Mouse (Mus musculus) E14TG2a.4 (cell line): Measurements from ENCODE around the gene Zfp385c.

Experiments used
- H3K27me3 ChIP-seq: 2 replicates; pipeline ENCODE4 v1.6.1; 2014; ENCODE audit warnings: low read length, control low read depth; ENCODE audit not compliant: insufficient read depth
- H3K36me3 ChIP-seq: 2 replicates; pipeline ENCODE4 v1.6.1; 2014; ENCODE audit warnings: low read length, control low read depth; ENCODE audit not compliant: insufficient read depth
- H3K4me1 ChIP-seq: replicated peaks from 2 replicates; pipeline ENCODE4 v1.6.1; 2014; ENCODE audit warnings: low read depth, low read length, control low read depth
- H3K4me3 ChIP-seq: replicated peaks from 2 replicates; pipeline ENCODE4 v1.5.1; 2014; ENCODE audit warnings: mild to moderate bottlenecking, low read length
- H3K9me3 ChIP-seq: 2 replicates; pipeline ENCODE4 v1.6.1; 2014; ENCODE audit warnings: low read length, control low read depth
- CTCF ChIP-seq: conservative IDR thresholded peaks from 2 replicates; pipeline ENCODE4 v1.5.1; 2014; ENCODE audit warnings: low read length
- NANOG ChIP-seq: IDR thresholded peaks from 2 replicates; pipeline ENCODE4 v1.6.1; 2014; ENCODE audit warnings: borderline replicate concordance, low read length, mixed read lengths
- POU5F1 ChIP-seq: IDR thresholded peaks from 2 replicates; pipeline ENCODE4 v1.6.1; 2014; ENCODE audit warnings: low read length, borderline replicate concordance

The Zfp385c gene

DNA sequence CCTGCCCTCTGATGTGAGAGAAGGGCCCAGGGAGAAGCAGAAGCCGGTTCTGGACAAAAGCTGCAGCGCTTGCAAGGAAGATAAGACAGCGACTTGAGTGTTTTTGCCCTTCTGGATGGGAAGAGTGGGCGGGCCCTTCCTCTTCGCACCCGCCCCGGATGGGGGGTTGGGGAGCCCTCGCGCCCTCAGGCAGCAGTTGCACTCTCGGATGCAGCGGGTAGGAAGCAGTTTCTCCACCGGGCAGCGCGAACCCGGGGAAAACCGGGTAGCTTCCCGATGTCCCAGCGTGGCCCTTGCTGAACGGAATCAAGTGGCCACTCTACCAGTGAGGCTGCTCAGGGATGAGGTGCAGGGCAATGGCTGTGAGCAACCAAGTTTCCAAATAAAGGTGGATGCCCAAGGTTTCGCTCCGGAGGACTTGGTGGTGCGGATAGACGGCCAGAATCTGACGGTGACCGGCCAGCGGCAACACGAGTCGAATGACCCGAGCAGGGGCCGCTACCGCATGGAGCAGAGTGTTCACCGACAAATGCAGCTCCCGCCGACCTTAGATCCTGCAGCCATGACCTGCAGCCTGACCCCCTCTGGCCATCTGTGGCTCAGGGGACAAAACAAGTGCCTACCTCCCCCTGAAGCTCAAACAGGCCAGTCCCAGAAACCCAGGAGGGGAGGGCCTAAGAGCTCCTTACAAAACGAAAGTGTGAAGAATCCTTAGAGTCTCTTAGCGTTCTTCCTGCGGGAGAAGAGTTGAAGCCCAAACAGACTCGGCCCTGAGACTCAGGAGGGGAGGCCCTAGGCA lies 21.7 kb upstream of the Zfp385c start, which contains the start of gene Hspb9:
Gene Hspb9, plus strand, starts transcription at position 116 of the 799 bp plus-strand sequence.
- Histone ChIP-seq H3K4me1 (peaks cover 89% of the 10 kb centered on the region), H3K27me3 (no peaks in the 10 kb centered on the region), H3K4me3 (peak within 1 kb of the TSS; percentile 94), H3K9me3 (no peaks in the 10 kb centered on the region), H3K36me3 (peaks cover 66% of the 10 kb centered on the region)
- no peak for TF ChIP-seq NANOG

DNA sequence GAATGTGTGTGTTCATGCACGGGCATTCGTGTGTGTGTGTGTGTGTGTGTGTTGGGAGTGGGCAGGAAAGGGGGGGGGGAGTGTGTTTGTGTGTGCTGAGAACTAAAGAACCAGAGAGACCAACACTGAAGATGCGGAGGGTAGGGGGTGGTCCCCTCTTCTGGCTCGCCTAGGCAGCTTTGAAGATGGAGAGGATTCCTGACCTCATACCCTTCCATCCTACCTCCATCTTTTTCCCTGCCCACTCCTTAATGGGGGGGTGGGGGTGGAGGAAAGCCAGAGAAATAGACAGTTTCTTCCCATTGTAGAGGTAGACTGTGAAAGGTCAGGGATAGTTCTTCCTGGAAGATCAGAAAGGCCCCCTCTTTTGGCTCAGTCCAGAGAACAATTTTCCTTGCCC lies 20.9 kb upstream of the Zfp385c start:
- peak overlapping the region; percentile 94 for H3K4me3 ChIP-seq
- H3K36me3 ChIP-seq: peaks cover 67% of the 10 kb centered on the region
- no peaks in the 10 kb centered on the region for H3K9me3 ChIP-seq
- no peaks in the 10 kb centered on the region for H3K27me3 ChIP-seq
- H3K4me1 ChIP-seq: peaks cover 89% of the 10 kb centered on the region
- TF ChIP-seq NANOG: no peak
- no peak for TF ChIP-seq POU5F1
- no peak for TF ChIP-seq CTCF

DNA sequence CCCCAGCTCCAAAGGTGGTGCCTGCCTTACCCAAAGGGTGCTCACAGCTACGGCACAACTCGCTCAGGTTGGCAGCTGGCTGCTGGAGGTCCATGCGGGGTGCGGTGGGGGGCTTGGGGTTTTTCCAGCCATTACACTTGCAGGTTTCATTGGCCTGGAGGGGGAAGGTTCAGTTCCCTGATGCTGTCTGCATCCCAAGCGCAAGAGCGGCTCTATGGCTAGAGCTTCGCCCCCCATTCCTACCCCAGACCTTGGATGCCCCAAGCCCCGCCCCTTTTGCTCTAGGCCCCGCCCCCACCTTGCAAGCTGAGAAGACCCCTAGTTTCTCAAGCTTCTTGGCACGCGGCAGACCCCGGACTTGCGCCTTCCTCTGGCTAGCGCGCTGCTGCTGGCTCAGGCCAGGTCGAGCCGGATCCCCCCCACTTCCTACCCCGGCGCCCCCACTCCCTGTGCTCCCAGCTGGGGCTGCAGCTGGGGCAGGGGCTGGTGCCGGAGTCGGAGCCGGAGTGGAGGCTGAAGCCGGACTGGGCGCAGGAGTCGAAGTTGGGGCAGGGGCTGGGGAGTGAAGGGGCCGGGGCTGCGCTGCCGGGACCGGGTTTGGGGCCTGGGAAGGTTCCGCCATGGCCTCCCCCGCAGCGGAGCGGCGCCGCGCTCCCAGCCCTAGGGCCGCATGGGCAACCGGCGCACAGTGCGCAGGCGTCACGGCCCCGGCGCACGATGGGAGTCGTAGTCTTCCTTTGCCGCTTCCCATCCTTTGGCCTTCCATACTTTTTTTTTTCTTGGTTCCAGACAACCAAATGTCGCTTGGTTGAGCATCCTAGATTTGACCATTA lies 19.7 kb upstream of the Zfp385c start, which contains the start of gene Kat2a:
Gene Kat2a, minus strand, starts transcription at position 683 of the 833 bp plus-strand sequence.
- peak within 1 kb of the TSS; percentile 94 for H3K4me3 ChIP-seq
- H3K4me1 ChIP-seq: peaks cover 83% of the 10 kb centered on the region
- H3K36me3 ChIP-seq: peaks cover 67% of the 10 kb centered on the region
- TF ChIP-seq CTCF (no peak), POU5F1 (no peak), NANOG (no peak)
- no peaks in the 10 kb centered on the region for H3K9me3 ChIP-seq
- H3K27me3 ChIP-seq: no peaks in the 10 kb centered on the region

DNA sequence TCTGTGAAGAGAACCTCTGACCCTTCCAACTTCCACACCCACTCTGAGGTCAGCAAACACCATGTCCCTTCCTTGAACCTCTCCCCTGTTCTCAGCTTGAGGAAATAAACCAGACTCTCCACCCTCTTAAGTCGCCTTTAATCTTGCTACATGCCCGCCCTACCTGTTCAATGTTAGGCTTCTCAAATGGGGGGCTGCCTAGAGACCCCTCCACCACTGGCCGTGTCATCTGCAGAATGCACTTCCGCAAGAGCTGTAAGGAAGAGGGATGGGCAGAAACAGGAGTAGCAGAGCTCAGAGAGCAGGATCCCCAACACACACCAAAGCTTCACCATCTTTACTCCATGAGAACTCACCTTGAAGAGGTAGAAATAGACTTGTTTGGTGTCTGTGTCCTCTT lies 18.7 kb upstream of the Zfp385c start:
- TF ChIP-seq POU5F1 (no peak), NANOG (no peak), CTCF (no peak)
- Histone ChIP-seq H3K4me3 (peak overlapping the region; percentile 94), H3K9me3 (no peaks in the 10 kb centered on the region), H3K36me3 (peaks cover 67% of the 10 kb centered on the region), H3K4me1 (peaks cover 74% of the 10 kb centered on the region), H3K27me3 (no peaks in the 10 kb centered on the region)

DNA sequence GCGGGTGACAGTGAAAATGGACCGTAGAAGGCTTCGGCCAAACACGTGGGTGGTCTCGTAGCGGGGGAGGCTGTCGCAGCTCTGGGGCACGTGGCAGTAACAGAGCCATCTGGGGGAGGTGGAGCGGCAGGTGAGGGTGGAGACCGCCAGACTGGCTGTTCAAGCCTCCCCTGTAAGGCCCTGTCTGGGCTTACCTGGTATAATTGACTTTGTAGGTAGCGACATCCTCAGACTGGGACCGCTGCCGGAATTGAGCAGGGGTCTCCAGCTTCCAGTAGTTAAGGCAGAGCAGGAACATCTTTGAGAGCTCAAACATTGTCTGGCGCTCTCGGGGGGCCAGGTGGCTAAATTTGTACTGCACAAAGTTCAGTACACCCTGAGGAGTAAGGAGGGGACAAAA lies 18.3 kb upstream of the Zfp385c start:
- no peaks in the 10 kb centered on the region for H3K9me3 ChIP-seq
- H3K4me1 ChIP-seq: peaks cover 74% of the 10 kb centered on the region
- peaks cover 67% of the 10 kb centered on the region for H3K36me3 ChIP-seq
- peak overlapping the region; percentile 94; the same call in 1 of the 2 replicates for H3K4me3 ChIP-seq
- no peak for TF ChIP-seq NANOG
- no peak for TF ChIP-seq POU5F1
- no peak for TF ChIP-seq CTCF
- H3K27me3 ChIP-seq: no peaks in the 10 kb centered on the region

DNA sequence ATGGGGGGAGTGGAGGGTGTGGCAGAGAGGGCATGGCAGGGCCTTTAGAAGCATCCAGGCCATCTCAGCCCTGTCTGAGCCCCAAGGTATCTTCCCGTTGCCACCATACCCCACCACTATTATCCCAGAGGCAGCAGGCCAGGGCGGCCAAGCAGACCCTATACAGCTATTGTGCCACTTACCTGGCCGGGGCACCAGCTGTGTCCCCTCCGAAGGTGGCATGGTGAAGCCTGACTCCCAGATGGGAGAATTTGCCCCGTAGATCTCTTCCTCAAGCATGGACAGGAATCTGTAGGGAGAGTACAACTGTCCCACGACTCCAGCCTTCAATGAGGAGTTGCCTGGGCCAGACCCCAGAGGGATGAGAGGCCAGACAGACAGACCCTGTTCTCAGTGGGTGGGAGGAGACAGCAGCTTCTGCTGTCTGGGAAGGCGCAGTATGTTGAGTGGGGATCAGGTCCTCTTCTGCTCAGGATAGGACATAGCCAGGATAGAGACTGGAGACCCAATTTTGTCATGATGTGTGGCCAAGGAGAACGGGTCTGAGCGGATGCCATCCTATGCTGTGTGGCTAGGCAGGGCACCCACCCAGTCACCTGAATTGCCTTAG lies 17.1 kb upstream of the Zfp385c start:
- Histone ChIP-seq H3K27me3 (no peaks in the 10 kb centered on the region), H3K36me3 (peaks cover 70% of the 10 kb centered on the region), H3K9me3 (no peaks in the 10 kb centered on the region), H3K4me1 (peaks cover 69% of the 10 kb centered on the region), H3K4me3 (no peak overlapping the region; the same call in 1 of the 2 replicates)
- TF ChIP-seq POU5F1: no peak

DNA sequence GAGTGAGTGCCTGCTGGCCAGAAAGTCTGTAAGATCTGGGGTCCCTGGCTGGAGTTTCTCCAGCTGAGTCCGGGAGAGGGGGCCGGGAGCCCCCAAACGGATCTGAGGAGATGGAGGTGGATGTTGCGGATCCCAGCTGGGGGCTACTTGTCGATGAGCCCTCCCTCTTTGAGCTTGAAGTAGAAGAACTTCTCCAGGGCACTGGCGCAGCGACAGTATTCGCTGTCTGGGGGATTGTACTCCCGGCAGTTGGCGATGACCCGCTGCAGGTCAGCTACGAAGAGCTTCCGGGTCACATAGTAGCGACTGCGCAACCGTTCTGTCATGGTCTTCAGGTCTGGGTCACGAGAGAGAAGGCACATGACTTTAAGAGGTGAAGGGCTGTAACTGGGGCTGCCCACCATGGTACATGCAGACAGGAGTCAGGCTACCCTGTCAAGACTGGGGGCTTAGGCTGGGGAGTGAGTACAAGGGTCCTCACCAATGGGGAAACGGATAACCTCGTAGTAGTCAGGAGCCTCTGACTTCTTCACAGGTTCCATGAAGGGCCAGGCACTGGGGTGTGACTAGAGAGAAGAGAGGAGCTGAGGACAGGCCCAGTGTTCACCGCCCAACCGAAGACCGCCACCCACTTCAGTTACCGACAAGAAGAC lies 13.0 kb upstream of the Zfp385c start:
- Histone ChIP-seq H3K4me1 (peaks cover 64% of the 10 kb centered on the region), H3K4me3 (no peak overlapping the region), H3K36me3 (peaks cover 61% of the 10 kb centered on the region), H3K9me3 (no peaks in the 10 kb centered on the region), H3K27me3 (no peaks in the 10 kb centered on the region)
- TF ChIP-seq POU5F1 (no peak), CTCF (no peak), NANOG (no peak)

DNA sequence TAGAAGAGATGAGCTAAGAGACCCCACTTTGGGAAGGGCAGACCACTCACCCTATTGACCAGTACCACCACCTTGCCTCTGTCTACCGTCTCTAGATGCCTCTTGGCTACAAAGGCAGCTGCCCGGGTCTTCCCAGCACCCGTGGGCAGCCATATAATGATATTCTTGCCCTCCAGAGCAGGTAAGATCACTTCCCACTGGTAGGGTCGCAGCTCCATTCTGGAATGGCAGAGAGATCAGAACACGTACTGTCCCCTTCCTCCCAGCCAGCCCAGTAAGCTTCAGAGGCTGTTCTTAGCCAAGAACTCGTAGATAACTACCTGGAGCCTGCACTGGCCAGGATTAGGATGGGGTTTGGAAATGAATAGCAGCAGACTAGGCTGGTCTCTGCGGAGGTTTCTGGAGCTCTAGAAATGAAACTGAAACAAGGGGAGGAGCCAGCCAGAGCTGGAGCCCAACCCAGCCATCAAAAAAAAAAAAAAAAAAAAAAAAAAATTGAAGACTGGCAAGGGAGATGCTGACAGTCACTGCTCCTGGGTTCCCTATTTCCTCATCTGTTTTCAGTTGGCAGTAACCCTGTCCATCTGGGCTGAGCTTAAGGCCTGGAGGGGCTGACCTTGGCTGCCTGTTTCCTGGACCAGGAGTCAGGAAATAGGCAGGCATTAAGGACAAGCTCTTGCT lies 11.7 kb upstream of the Zfp385c start, which contains the start of gene Dhx58:
Gene Dhx58, minus strand, starts transcription at position 421 of the 681 bp plus-strand sequence.
- Histone ChIP-seq H3K27me3 (0 out of 2 replicates have a peak, but pooled peaks cover 5% of the 10 kb centered on the region), H3K4me1 (peaks cover 51% of the 10 kb centered on the region), H3K4me3 (no peak within 1 kb of the TSS), H3K9me3 (no peaks in the 10 kb centered on the region), H3K36me3 (peaks cover 48% of the 10 kb centered on the region)
- TF ChIP-seq CTCF (no peak), POU5F1 (no peak), NANOG (no peak)
